Mouse (Mus musculus): ENCODE measurements around the gene Irs1.

The Irs1 gene

DNA sequence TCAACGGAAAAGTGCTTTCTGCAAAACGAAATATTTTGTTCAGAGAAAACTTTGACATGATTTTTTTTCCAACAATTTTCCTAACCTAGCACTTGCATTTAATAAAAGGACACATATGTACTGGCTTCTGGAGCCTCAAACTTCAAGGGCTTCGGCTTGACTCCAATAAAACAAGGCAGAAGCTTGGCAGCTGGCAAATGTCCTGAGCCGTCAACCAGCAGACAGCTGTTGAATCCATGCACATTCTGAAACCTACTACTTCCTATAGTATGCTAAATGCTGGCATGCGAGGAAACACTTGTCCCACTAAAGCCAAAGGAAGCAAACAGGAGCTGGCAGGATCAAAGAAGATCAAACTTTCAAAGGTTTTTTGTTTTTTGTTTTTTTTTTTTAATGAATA is 33.8 kb downstream of the Irs1 start:
- no peak for DNase-seq (ENCODE audit: low spot score in 2 of 2)

DNA sequence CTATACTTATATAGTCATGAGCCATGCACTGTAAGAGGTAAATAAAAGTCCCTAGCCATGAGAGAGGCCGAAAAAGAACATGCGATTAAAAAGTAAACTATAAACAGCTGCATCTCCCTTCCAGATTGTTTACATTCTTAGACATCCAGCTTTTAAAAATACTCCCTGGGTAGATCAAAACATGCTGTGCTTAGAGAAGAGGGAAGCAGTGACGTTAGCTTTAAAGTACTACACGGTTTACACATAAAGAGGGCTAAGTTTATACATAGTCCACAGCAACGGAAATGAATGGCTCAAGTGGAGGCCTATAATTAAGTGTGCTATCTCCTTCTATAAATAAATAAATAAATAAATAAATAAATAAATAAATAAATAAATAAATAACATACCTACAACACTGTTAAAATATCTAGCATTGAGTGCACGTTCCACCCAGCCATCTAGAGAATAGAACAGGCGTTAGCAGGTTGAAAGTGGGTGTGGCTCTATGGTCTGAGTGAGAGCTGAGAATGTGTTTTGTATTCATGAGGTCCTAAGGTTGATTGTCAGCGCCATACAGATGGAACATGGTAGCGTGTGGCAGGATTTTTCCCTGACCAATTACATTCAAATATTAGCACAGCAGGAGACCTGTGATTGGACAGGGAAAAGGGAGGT is 37.3 kb downstream of the Irs1 start:
- DNase-seq (ENCODE audit: low spot score in 2 of 2): no peak

DNA sequence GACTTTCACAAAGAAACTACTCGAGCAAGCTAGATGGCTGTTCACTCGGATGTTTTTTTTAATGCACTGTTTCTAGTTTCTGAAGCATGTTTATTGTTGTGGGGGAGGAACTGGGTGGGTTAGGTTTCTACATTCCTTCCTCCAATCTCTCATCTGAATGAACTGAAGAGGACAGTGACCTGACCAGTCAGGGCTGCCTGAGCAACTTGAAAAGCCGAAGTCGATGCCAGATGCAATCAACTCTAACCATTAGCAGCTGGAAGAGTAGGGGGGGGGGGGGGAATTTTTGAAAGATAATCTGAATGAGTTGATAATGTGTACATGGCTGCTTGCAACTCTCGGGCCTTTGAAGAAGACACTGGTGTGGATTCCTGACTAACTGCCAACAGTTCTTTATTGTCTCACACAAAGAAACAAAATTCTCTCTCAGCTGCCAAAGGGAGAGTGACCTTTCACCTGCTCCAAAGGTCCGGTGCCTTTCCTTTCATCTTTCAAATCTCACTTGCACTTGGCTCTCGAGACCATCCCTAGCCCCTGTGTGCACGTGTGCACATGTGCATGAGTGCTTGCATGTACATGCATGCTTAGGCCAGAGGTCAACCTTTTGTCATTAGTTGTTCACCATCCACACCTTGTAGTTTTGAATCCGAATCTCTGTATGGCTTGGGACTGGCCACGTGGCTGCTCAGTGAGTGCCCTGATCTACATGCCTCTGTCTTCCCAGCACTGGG is 43.8 kb downstream of the Irs1 start:
- DNase-seq (ENCODE audit: low spot score in 2 of 2): no peak

DNA sequence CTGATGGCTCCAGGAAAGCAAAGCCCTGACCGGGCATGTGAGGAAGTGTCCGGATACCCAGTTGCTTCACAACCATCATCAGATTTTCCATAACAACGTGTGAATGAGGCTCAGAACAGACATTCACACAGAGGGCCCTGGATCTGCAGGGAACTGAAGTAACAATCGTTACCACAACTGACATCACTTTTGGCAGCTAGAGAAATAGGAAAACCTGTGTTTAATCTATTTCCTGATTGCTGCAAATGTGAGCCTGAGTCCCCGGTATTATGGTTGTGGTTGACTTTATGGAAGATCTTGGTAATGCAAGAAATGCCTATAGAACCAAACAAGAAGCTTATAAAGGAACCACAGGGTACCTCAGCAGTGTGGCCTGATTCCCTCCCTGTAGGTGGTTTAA is 46.2 kb downstream of the Irs1 start:
- DNase-seq (ENCODE audit: low spot score in 2 of 2): no peak

DNA sequence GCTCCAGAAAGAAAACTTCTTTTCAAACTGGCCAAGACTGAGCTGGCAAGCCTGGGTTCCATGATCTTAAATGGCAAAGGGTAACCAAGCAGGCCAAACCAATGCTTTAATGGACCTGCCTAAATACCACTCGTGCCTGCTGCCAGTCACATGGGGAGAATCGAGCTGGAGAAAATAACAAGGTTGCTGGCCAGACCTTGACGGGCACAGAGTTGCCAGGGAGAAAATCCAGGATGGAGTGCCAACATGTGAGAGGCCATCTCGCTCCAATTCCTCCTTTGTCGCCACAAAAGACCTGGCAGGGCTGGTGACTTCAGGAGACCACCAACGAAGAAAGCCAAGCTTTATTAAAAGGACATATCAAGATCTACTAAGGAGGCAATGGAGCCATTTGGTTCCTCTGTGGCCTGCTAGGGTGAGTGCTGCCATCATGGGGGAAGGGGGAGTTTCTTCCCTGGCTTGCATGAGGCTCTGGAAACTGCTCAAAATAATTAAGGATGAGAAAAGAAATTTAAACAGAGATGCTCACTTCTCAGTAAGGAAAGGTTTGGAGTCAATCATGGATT is 47.9 kb downstream of the Irs1 start:
- no peak for DNase-seq (ENCODE audit: low spot score in 2 of 2)

DNA sequence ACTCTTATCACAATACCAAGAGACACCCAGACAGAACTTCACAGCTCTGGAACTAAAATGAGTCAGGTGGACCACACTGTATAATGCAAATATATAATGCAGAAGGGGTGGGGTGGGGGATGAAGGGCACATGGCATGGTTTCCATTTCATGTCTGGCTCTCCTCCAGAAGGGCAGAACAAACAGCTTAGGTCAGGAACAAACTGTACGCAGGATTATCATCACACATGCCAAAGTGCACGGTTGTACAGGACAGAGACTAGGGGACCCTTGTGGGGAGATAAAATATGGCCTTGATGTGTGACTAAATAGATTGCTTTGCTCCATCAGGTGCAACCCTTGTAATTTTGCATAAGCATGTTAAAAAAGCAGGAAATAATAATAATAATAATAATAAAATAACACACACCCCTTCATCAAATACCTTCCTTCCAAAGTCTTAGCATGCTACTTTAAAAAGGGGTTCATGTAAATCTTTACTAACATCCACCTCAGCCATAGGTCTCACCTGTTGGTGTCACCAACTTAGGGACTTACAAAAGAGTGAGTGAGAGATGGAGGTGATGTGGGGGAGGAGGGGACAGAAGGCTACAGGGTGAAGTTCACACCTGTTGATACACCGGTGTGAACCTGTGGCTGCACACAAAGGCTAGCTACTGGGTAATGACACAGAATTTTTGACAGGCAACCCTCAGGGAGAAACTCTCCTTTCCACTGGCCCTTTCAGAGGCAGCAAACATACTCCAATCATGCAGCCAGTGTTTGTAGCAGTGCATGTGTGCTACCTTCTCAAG is 51.6 kb downstream of the Irs1 start:
- no peak for DNase-seq (ENCODE audit: low spot score in 2 of 2)

DNA sequence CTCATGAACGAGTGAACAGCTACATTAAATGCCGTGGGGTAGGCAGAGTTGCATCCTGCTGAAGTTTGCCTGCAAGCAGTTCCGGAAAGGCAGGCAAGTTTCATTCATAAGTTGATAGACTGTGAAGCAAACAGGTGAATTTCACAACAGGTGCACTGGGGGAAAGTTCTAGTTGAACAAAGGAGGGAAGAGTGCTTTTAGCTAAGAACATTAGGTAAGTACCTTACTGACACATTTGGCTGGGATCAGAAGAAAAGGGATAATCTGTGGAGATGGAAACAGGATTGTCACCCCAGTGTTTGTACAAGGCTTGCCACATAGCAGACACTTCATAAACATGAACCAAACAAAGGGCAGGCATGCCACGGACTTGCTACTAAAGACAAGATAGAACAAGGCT is 53.0 kb downstream of the Irs1 start:
- no peak for DNase-seq (ENCODE audit: low spot score in 2 of 2)

DNA sequence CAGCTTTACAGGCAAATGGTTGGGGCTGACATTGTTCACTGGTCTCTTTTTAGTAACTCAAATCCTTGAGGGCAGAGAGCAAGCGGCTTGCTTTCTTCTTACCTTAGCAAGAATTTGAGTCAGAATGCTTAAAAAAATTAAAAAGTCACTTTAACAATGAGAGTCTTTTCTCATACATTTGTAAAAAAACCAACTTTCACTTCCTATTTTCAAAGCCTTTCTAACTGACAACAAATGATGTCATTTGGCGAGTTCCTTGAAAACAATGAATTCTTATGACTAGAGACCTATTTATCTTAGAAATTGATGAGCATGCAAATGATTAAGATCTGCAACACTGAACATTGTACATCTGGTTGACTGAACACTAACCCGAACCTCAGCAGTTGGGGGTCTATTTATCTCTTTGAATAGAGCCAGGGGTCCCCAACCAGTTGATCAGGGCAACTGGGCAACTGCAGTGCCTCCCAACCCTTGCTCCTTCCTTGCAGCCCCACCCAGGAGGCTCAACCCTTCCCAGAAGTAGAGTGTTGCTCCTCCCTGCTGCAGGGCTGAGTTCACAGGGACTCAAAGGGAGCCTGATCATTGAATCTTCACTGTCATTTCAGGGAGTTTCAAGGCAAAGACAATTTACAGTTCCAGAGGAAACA is 55.6 kb downstream of the Irs1 start:
- no peak for DNase-seq (ENCODE audit: low spot score in 2 of 2)

DNA sequence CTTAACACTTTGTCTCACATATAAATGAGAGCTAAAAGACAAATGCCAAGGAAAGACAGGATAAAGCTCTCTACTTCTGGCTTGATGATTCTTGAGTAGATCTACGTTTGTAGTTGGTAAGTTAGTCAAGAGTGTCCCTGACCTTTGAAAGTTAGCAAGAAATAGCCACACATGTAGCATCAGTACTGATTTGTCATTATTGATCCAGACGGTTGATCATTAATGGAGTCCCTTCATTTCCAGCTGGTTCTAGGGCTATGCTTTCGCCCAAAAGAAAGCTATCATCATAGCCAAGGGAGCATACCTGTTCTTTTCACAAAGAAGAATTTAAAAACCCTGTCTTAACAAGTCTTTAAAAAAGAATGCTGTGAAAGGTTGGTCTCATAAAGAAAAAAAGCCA is 56.6 kb downstream of the Irs1 start:
- no peak for DNase-seq (ENCODE audit: low spot score in 2 of 2)

DNA sequence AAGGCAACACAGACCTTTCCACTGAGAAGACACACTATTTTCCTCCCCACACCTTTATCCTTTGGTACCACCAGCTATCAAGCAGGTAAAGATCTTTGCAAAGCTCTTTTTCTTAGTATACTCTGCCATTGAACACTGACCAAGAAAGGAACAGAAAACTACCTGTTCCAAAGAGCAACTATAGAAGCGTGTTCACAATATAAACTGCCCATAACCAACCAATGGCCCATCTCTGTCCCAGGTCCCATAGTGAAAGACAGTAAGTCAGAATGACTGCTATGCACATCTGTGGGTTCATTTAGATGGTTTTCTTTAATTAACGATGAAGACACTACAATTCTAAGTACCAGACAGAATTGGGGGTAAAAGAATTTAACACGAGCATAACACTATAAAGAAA is 58.4 kb downstream of the Irs1 start, which contains the start of gene Gm9747:
Gene Gm9747, plus strand, starts transcription at position 301 of the 400 bp plus-strand sequence.
- DNase-seq (ENCODE audit: low spot score in 2 of 2): no peak

DNA sequence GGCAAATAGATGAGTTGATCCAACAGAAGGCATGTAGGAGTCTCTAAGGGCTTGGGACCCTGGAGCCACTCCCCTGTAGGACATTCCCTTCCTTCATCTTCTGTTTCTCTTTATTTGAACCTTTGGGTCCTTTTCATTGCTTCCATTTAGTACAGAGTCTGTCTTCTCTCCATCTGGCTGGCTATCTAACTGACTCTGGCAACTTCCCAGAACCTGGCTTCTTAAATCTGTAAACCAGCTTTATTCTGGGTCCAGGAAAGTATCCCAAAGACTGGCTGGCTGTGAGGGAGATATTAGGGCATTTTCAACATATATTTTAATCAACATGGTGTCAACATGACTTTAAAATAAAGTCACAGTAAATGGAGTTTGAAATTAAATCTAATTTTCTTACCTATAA is 62.4 kb downstream of the Irs1 start:
- DNase-seq (ENCODE audit: low spot score in 2 of 2): no peak

DNA sequence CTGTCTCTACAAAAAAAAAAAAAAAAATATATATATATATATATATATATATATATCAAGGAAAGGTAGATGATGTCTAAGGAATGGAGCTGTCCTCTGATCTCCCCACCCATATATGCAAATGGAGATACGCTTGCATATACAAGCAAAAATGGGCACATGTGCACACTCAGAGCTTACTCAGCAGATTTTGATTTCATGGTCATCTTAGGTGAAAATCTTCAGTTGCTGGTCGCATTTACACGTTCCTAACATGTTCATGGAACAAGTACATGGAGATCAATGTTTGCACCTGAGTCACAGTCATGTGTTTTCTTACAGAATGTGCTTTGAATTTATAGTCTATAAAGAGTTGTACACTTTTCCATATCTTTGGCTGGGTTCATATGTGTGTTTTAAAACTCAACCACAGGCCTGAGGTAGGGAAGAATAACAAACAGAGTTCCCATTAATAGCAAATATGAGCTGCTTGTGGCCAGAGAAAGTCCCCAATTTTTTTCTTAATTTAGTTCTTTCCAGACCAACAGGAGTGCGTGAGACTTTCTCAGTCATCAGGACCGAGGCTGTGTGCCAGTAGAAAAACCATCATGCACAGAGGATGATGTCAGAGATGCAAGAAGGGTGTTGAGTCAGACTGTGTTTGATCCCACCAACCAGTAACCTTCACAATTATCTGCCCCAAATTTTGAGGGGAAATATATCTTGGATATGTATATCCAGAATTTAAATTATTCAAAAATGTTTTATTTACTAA is 68.0 kb downstream of the Irs1 start:
- DNase-seq (ENCODE audit: low spot score in 2 of 2): no peak

DNA sequence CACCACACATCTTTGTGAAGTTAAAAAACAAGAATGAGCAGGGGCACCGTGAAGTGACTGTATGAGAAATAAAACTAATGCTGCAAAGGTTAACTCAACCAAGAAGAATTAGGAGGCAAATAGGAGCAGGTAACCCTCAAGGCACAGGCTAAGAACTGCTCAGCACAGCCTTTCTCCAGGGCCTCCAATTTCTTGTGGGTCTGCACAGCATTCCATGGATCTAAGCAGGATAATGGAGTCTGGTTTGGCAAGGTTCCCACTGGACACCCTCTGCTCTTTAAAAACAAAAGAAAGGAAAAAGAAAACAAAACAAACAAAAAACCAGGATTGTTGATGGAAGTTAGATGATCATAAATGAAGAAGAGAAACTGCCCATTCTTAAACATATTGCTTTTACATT is 69.8 kb downstream of the Irs1 start:
- no peak for DNase-seq (ENCODE audit: low spot score in 2 of 2)

DNA sequence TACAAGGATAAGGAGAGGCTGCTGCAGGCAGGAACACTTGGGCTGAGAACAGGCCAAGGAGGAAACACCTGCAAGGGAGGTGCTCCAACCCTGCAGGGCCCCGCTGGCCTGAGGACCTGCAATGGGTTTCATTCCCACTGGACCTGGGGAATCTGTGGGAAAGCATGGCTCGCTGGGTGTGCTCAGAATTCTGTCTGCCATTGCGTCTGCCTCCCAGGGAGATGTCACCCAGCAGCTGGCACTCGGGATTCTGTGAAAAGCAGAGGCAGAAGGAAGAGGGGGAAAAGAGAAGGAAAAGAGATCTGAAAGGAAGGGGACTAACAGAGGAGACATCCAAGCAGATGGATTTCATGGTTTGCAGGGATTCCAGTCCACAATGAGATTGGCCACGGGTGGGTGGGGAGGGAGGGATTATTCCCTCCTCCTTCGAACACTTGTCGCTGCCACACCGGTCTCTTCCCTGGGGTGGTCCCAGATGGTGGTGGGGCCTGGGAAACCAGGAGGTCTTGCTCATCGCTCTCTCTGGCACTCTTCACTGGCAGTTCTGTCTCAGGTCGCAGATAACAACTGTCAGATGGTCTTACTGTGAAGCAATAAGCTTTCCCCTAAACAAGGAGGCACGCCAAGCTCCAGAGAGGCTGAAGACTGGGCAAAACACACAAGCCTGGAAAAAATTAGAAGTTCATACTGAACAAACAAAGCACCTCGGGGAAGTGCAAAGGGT is 70.4 kb downstream of the Irs1 start:
- no peak for DNase-seq (ENCODE audit: low spot score in 2 of 2)

DNA sequence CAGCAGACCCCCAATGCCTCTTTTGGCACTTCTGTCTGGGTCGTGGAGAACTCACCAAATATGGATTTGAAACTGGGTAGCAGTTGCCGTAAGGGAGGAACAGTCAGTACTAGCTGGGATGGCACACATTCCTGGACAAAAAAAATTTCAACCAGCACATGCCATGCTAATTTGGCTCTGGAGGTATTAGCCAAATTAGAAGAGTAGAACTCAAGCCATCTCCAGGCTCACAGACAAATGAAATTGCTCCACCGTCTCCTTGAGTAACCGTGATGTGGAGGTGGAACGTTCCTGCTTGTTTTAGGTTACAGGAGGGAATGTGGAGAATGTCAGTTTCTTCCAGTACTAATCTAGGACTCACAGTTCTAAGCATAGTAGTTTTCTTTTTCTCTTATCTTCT is 83.7 kb downstream of the Irs1 start:
- DNase-seq (ENCODE audit: low spot score in 2 of 2): no peak

DNA sequence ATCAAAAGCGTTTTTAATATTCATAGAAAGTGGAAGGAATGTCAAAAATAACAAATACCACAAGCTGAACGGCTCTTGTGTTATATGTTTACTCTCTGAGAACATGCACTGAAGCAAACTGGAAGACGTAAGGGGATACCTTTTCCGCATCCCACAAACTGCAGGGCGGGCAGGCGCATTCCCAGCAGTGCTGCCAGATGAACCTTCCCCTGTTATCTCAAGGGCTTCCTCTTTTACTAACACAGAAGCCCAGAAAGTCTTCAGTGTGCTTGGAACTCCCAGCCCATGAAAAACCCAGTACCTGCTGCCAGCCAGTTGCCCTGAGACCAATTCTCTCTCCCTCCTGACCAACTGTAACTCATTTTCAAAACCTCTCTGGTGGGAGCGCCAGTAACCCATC is 90.6 kb downstream of the Irs1 start:
- DNase-seq (ENCODE audit: low spot score in 2 of 2): no peak

DNA sequence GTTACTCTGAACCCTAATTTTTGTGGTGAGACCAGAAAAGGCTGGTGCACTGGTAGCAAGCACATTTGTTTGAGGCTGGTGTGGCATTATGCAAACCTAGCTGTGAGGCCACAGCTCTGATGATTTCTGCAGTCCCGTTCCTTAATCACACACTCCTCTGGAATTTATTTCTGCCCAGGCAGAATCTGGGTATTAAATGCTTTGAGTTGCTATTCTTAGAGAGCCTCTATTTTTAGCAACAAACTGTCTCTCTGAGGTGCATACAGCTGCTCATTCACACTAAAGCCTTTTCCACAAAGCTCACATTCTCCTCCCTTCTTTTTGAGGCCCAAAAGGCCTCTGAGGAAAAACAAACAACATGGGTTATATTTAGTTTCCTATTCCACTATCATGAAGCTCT is 91.3 kb downstream of the Irs1 start:
- DNase-seq (ENCODE audit: low spot score in 2 of 2): no peak

DNA sequence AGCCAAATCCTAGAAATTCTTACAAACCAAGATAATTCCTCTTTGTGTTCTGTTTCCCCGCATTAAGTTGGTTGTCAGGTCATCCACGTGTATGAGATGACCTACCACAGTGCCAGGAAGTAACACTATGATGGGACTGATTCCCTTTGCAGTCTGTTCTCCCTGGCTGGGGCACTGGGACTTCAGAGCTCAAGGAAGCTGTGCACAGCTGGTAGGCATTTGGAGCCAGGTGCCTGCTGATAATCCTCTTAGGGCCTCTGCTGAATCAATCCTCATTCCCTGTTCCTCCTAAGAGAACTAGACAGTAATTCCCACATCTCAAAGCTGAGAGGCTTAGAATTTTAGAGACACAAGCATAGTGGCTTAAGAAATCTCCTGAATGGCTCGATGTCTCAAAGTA is 99.6 kb downstream of the Irs1 start:
- DNase-seq (ENCODE audit: low spot score in 2 of 2): no peak

DNA sequence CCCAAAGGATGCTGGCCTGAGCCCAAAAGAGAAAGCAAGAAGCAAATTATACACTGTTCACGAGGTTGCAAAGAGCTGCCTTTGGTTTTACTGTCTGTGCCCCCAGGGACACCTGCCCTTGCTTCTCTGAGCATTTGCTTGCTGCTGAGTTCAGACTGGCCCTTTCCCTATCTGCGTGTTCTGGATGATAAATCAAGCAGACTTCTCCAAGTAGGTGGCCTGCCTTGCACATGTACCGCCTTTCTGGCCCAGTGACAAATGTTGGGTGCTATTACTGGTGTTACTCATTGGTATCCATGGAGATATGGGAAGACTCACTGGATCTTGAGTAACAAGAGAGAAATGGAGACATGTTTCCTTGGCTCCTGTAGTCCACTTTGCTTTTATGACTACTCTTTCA is 101.7 kb downstream of the Irs1 start:
- DNase-seq (ENCODE audit: low spot score in 2 of 2): peak; percentile 32 to 61

DNA sequence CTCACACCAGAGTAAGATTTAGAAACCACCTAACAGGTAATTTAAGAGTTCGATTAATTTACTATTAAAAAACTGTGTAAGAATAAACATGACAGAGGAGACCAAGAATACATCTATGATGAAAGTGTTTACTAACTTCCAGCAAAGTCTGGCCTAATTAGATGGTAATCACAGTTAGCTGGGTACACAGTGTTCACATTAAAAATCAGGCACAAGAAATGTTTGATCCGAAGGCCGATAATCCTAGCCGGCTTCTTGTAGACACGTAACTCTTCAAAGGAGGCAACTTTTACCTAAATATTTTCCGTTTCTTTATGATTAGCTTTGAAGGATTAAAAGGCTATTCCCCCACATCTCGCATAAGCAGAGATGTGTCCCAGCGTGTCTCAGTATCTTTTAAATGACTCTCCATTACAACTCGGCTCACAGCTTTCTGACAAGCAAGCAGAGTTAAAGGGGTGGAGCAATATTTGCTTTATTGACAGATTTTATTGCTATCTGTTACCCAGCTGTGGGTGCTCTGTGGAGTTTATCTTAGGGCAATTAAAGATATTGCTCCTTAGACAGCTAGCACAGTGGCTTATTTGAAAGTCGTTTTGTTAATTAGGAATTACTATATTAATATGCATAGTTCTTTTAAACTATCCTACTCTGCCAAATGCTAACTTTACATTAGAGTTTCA is 102.5 kb downstream of the Irs1 start:
- DNase-seq (ENCODE audit: low spot score in 2 of 2): no peak

Measured in urinary bladder, postnatal 4 days (tissue).